Comparison of ENCODE assay signal across 8 mouse cellular contexts in the genomic region with DNA sequence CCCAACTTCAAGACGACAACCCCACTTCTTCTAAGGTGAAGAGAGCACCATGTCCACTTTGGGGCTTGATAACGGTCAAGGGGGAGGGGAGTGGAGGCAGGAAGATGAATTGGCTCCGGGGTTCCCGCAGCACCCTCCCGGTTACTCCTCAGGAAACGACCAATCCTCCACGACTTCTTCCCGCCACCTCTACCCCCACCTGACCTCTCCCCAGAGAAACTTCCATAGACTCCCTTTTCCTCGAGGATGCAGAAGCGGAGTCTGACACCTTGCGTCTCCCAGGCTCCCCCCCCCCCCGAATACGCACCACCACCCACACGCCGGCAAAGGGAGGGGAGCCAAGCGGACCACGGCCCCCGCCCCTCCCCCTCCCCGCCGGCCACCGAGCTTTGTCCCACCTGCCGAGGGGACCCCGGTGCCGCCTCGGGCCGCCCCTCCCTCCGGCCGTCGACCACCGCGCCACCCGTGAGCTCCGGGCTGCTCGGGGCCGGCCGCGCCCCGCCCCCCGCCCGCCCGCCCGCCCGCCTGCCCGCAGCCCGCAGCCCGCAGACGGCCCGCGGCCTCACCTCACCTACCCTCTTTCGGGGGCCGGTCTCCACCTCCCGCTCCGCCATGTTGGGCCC. TPM values are rescaled to one million over a fixed set of nuclear protein-coding genes. Genes with fewer than 3 reads are reported as not detected.
DNase-seq lines count a peak whose midpoint lies in the region; ATAC-seq and TF ChIP-seq lines count a peak whose summit lies in the region.

No protein-coding gene starts in this region.

- peaks cover 25% of the 10 kb centered on the region for H3K79me2 ChIP-seq in CH12.LX (replicated peaks; ENCODE audit: control insufficient read depth, extremely low read depth, insufficient read depth, poor library complexity, severe bottlenecking)

- H3K27me3 ChIP-seq in CH12.LX (replicated peaks) = no peaks in the 10 kb centered on the region
- no peaks in the 10 kb centered on the region for H3K27me3 ChIP-seq in heart, embryonic 13.5 days (replicated peaks)

- H3K9me3 ChIP-seq in CH12.LX (replicated peaks; ENCODE audit: low read length) = no peaks in the 10 kb centered on the region
- H3K9me3 ChIP-seq in heart, embryonic 13.5 days = no peaks in the 10 kb centered on the region

- peak overlapping the region; percentile 98 for H3K9ac ChIP-seq in CH12.LX (ENCODE audit: insufficient read depth, low read depth)
- peak overlapping the region; percentile 100 for H3K9ac ChIP-seq in heart, embryonic 13.5 days

- no peak for TF ChIP-seq CTCF in CH12.LX (conservative IDR thresholded peaks at IDR 0.05 in 1 of 2, IDR thresholded peaks at IDR 0.05 in 1 of 2; ENCODE audit: low read depth in 2 of 2, low read length in 2 of 2)

- no peak for TF ChIP-seq EP300 in CH12.LX (IDR thresholded peaks at IDR 0.05; ENCODE audit: low read length)

- peaks cover 0 to 12% of the 10 kb centered on the region in 2 experiments; a peak in 2 of 4 replicates for H3K4me1 ChIP-seq in CH12.LX (ENCODE audit: control insufficient read depth in 1 of 2, insufficient read depth in 2 of 2)
- H3K4me1 ChIP-seq in heart, embryonic 13.5 days = peaks cover 8% of the 10 kb centered on the region

- TF ChIP-seq POLR2A in CH12.LX (IDR thresholded peaks at IDR 0.05; ENCODE audit: low read depth, low read length) = no peak

- in situ Hi-C loops in CH12.LX (cut with MboI; ENCODE audit: low pct_ligation_motif_present, low pct_unique_long_range_greater_than_20kb, low sequenced_read_pairs) = no loop called here

- no peak for DNase-seq in CH12.LX (ENCODE audit: extremely low read depth)
- DNase-seq in ZHBTc4 (ENCODE audit: low read depth, low spot score) = peak; percentile 75
- DNase-seq in embryo, embryonic 9.5 days (ENCODE audit: extremely low spot score) = peak; percentile 73
- peak; percentile 51 for DNase-seq in kidney, postnatal 10 days
- peak; percentile 22 for DNase-seq in lung, postnatal 14 days
- DNase-seq in right cerebral cortex, postnatal 25 days = peak; percentile 5
- no peak for DNase-seq in adipocyte (ENCODE audit: low spot score)

- peak overlapping the region; percentile 93 for H3K4me2 ChIP-seq in CH12.LX (ENCODE audit: insufficient read depth, low read depth, poor library complexity, severe bottlenecking)
- H3K4me2 ChIP-seq in heart, embryonic 13.5 days = peak overlapping the region; percentile 85

- peak overlapping the region; percentile 76 to 92 (median 90) for H3K4me3 ChIP-seq in CH12.LX (replicated peaks in 1 of 3; ENCODE audit: low read depth in 2 of 3, low read length in 2 of 3, poor library complexity in 1 of 3)
- peak overlapping the region; percentile 97 for H3K4me3 ChIP-seq in heart, embryonic 13.5 days

- WGBS in heart, embryonic 13.5 days = 1% methylated on average over 25 of the region's 53 CpGs

- no peak for TF ChIP-seq RAD21 in CH12.LX (IDR thresholded peaks at IDR 0.05; ENCODE audit: low read depth, low read length)

- peak overlapping the region; percentile 37; the same call in 1 of the 2 replicates for H3K27ac ChIP-seq in CH12.LX (ENCODE audit: insufficient read depth, low read depth)
- H3K27ac ChIP-seq in heart, embryonic 13.5 days (replicated peaks) = peak overlapping the region; percentile 96

- dilution Hi-C loops in CH12.LX (cut with MboI; ENCODE audit: extremely low pct_ligation_motif_present, extremely low pct_unique_long_range_greater_than_20kb, low sequenced_read_pairs) = no loop called here

- peak; percentile 56 for ATAC-seq in heart, embryonic 13.5 days (ENCODE audit: extremely low read depth, insufficient number of reproducible peaks, low FRiP score, low TSS enrichment)

- H3K36me3 ChIP-seq in CH12.LX (replicated peaks in 1 of 2; ENCODE audit: control insufficient read depth in 1 of 2, insufficient read depth in 1 of 2, low read length in 1 of 2) = peaks cover 0 to 4% of the 10 kb centered on the region in 2 experiments
- H3K36me3 ChIP-seq in heart, embryonic 13.5 days = no peaks in the 10 kb centered on the region

TF ChIP-seq in CH12.LX, 34 proteins besides CTCF, POLR2A, EP300 and RAD21:
- no peak for TF ChIP-seq MEF2A (IDR thresholded peaks at IDR 0.05; ENCODE audit: borderline replicate concordance, low read depth, low read length)
- no peak for TF ChIP-seq HCFC1 (IDR thresholded peaks at IDR 0.05; ENCODE audit: low read depth, low read length)
- no peak for TF ChIP-seq MAFK (IDR thresholded peaks at IDR 0.05; ENCODE audit: insufficient replicate concordance, low read length)
- TF ChIP-seq MAZ (IDR thresholded peaks at IDR 0.05; ENCODE audit: low read depth, low read length) = peak; percentile 34; the same call in 1 of the 2 replicates
- TF ChIP-seq CHD2 (IDR thresholded peaks at IDR 0.05; ENCODE audit: low read length) = no peak; the same call in 1 of the 2 replicates
- no peak for TF ChIP-seq ZMIZ1 (IDR thresholded peaks at IDR 0.05; ENCODE audit: low read depth, low read length)
- TF ChIP-seq NELFE (IDR thresholded peaks at IDR 0.05; ENCODE audit: low read depth, low read length) = no peak
TF ChIP-seq in CH12.LX: peak in this region for 1.

RNA-seq across cellular contexts. Expression of gene Zmym4, which starts 0.6 kb away (rescaled TPM):
- total RNA-seq in CH12.LX (2012; rRNA removed) (13.6 and 14.9 TPM in 2 replicates), CH12.LX (2014; rRNA removed) (18.0 and 19.7 TPM in 2 replicates)
- 22.8 and 24.3 TPM in 2 replicates for polyA plus RNA-seq in CH12.LX (2012; ENCODE audit: insufficient read length, low read depth)
- 12.9 and 13.7 TPM in 2 replicates for polyA plus RNA-seq in heart, embryonic 13.5 days (2015; fragmentation: Nextera tagmentation; extraction: Ambion mirVana)

RNA-seq across cellular contexts. Expression of gene Sfpq, which starts 53.8 kb away (rescaled TPM):
- total RNA-seq in CH12.LX (2012; rRNA removed) = 170 and 228 TPM in 2 replicates
- 146 and 199 TPM in 2 replicates for total RNA-seq in CH12.LX (2014; rRNA removed)
- 560 and 668 TPM in 2 replicates for polyA plus RNA-seq in CH12.LX (2012; ENCODE audit: insufficient read length, low read depth)
- 44.3 and 47.4 TPM in 2 replicates for polyA plus RNA-seq in heart, embryonic 13.5 days (2015; fragmentation: Nextera tagmentation; extraction: Ambion mirVana)

Comparison
In these comparisons a context has a peak if more than half of its experiments do, and no peak if none do; other contexts are left out.
1. DNase-seq: peak in ZHBTc4 (single experiment), embryo, embryonic 9.5 days (single experiment), kidney, postnatal 10 days (single experiment), lung, postnatal 14 days (single experiment) and right cerebral cortex, postnatal 25 days (single experiment); none in CH12.LX (single experiment) and adipocyte (single experiment).
2. RNA of gene Sfpq, which starts 53.8 kb away (polyA plus RNA-seq): 560 to 668 TPM in CH12.LX; 44.3 to 47.4 TPM in heart, embryonic 13.5 days; every median in the first group is over 10 times any median in the second.